Mouse (Mus musculus) embryonic facial prominence, embryonic 11.5 days (tissue): Measurements from ENCODE around the gene Gm826. TPM values are rescaled to one million over a fixed set of nuclear protein-coding genes. Genes with fewer than 3 reads are reported as not detected.

Source experiments
- ATAC-seq: fragments of 200-750 bp; cut with Nextera tagmentation; replicated peaks from 2 replicates; pipeline ENCODE4 v1.8.0; 2017; ENCODE audit warnings: low read depth; ENCODE audit not compliant: insufficient number of reproducible peaks, low FRiP score, low TSS enrichment
- DNase-seq: peaks from one replicate; pipeline ENCODE4 v3.0.0-alpha.2; 2015; ENCODE audit warnings: low spot score
- H3K27ac ChIP-seq: fragments of 300-500 bp; sonication (generic); replicated peaks from 2 replicates; pipeline ENCODE4 v1.5.1; 2014; ENCODE audit warnings: mild to moderate bottlenecking, low read depth, low read length, control low read depth
- H3K27me3 ChIP-seq: fragments of 300-500 bp; sonication (generic); 2 replicates; pipeline ENCODE4 v1.6.1; 2014; ENCODE audit warnings: mild to moderate bottlenecking, low read length, moderate library complexity, mixed read lengths; ENCODE audit not compliant: control insufficient read depth, insufficient read depth
- H3K36me3 ChIP-seq: fragments of 300-500 bp; sonication (generic); replicated peaks from 2 replicates; pipeline ENCODE4 v1.6.1; 2014; ENCODE audit warnings: low read depth, mild to moderate bottlenecking, low read length, moderate library complexity, mixed read lengths; ENCODE audit not compliant: control insufficient read depth, insufficient read depth
- H3K4me1 ChIP-seq: fragments of 300-500 bp; sonication (generic); 2 replicates; pipeline ENCODE4 v1.6.1; 2014; ENCODE audit warnings: low read length, mixed read lengths; ENCODE audit not compliant: control insufficient read depth, insufficient read depth
- H3K4me2 ChIP-seq: fragments of 300-500 bp; sonication (generic); 2 replicates; pipeline ENCODE4 v1.6.1; 2014; ENCODE audit warnings: low read depth, mild to moderate bottlenecking, control low read depth, low read length, moderate library complexity
- H3K4me3 ChIP-seq: fragments of 300-500 bp; sonication (generic); 2 replicates; pipeline ENCODE4 v1.5.1; 2014; ENCODE audit warnings: low read depth, low read length, control low read depth
- H3K9ac ChIP-seq: fragments of 300-500 bp; sonication (generic); replicated peaks from 2 replicates; pipeline ENCODE4 v1.6.1; 2014; ENCODE audit warnings: mild to moderate bottlenecking, control low read depth, low read length
- H3K9me3 ChIP-seq: fragments of 300-500 bp; sonication (generic); replicated peaks from 2 replicates; pipeline ENCODE4 v1.6.1; 2016; ENCODE audit warnings: mild to moderate bottlenecking, low read length, inconsistent platforms, mixed read lengths; ENCODE audit not compliant: control insufficient read depth
- WGBS: fragments of 180-500 bp; shearing (Covaris S2); extraction: QIAGEN DNeasy Blood & Tissue Kit; methylation state at CpG from one replicate; pipeline ENCODE4 v1.1.7; 2014; 5-methylcytosine and 5-hydroxymethylcytosine counted together
- polyA plus RNA-seq: library from polyadenylated mRNA; unstranded; fragments of >200 nt; fragmentation: Nextera tagmentation; extraction: Ambion mirVana; gene quantifications from 2 replicates; pipeline ENCODE4 v1.2.1, GENCODE M21; 2014

Gm826 gene
- polyA plus RNA-seq, 1 experiment from 2014 or later, result not detected

GRCm38 (mm10) chr2:160303992-160304391 is 30.0 kb downstream of the Gm826 start:
- DNase-seq, result no peak
- Histone ChIP-seq H3K36me3 (no peaks in the 10 kb centered on the region), H3K9me3 (no peaks in the 10 kb centered on the region), H3K4me1 (no peaks in the 10 kb centered on the region), H3K4me3 (no peak overlapping the region), H3K9ac (no peak overlapping the region), H3K4me2 (no peak overlapping the region), H3K27me3 (no peaks in the 10 kb centered on the region), H3K27ac (no peak overlapping the region)
- ATAC-seq, result no peak
- 79% methylated on average over 2 of the region's 2 CpGs for WGBS

DNA sequence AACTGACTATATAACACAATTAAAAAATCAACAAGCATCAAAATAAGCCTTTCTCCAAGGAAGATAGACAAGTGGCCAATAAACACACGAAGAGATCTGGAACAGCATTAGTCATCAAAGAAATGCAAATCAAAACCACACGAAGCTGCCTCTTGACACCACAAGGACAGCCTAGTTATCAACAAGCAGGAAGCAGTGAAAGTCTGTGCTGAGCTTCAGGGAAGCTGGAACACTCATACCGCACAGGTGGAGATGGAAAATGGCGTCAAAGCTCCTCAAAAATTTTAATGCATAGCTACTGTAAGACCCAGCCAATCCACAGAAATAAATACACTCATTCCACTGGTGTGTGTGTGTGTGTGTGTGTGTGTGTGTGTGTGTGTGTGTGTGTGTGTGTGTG is 31.9 kb downstream of the Gm826 start:
- 62% methylated on average over 4 of the region's 4 CpGs for WGBS
- no peaks in the 10 kb centered on the region for H3K27me3 ChIP-seq

GRCm38 (mm10) chr2:160298586-160298985 is 35.4 kb downstream of the Gm826 start:
- Histone ChIP-seq H3K4me3 (no peak overlapping the region), H3K4me1 (no peaks in the 10 kb centered on the region), H3K4me2 (no peak overlapping the region), H3K9me3 (no peaks in the 10 kb centered on the region), H3K36me3 (no peaks in the 10 kb centered on the region), H3K27ac (no peak overlapping the region), H3K9ac (no peak overlapping the region), H3K27me3 (no peaks in the 10 kb centered on the region)
- no peak for ATAC-seq
- DNase-seq, result no peak

More for the DNA sequence above, 31.9 kb downstream of the Gm826 start:
- DNase-seq (no peak), ATAC-seq (no peak)
- no peaks in the 10 kb centered on the region for H3K4me1 ChIP-seq
- no peak overlapping the region for H3K4me3 ChIP-seq
- H3K27ac ChIP-seq, result no peak overlapping the region
- H3K4me2 ChIP-seq, result no peak overlapping the region
- no peaks in the 10 kb centered on the region for H3K36me3 ChIP-seq
- H3K9me3 ChIP-seq, result no peaks in the 10 kb centered on the region
- no peak overlapping the region for H3K9ac ChIP-seq

DNA sequence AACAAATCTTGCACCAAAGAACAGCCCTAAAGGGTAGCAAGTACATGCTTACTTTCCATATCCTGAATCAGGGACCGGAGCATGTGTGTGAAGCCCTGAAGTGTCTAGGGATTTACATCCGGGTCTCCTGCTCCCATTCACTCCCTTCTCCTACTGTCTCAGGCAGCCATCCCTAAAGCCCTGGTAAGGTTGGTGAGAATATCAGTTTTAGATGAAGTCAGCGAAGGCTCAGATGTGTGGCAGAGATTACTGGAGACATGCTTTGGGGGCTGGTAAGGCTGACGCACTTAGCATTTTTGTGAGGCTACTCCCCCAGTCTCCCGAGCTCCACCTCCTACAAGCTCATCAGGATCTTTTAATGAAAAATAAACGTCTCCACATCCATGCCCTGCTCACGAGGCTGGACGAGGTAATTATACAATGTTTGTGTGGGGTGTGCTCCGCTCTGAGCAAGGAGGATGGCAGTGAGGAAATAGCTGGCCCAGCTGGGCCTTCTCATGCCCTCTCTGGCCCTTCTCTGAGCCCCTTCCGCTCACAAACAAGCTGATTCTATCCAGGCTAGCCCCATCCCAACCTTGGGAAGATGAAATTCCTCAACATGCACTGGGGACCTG is 45.3 kb downstream of the Gm826 start:
- H3K4me2 ChIP-seq, result no peak overlapping the region
- H3K36me3 ChIP-seq, result no peaks in the 10 kb centered on the region
- H3K4me3 ChIP-seq, result no peak overlapping the region
- H3K9ac ChIP-seq, result no peak overlapping the region
- H3K9me3 ChIP-seq, result no peaks in the 10 kb centered on the region
- H3K27ac ChIP-seq, result no peak overlapping the region
- H3K27me3 ChIP-seq, result no peaks in the 10 kb centered on the region
- ATAC-seq (no peak), DNase-seq (no peak)
- no peaks in the 10 kb centered on the region for H3K4me1 ChIP-seq
- 69% methylated on average over 10 of the region's 10 CpGs for WGBS

GRCm38 (mm10) chr2:160275959-160276657 is 57.9 kb downstream of the Gm826 start:
- no peaks in the 10 kb centered on the region for H3K9me3 ChIP-seq
- no peak overlapping the region for H3K9ac ChIP-seq
- ATAC-seq (no peak), DNase-seq (no peak)
- no peak overlapping the region for H3K27ac ChIP-seq
- no peaks in the 10 kb centered on the region for H3K27me3 ChIP-seq
- H3K4me3 ChIP-seq, result no peak overlapping the region
- 86% methylated on average over 5 of the region's 5 CpGs for WGBS
- no peaks in the 10 kb centered on the region for H3K4me1 ChIP-seq
- H3K36me3 ChIP-seq, result no peaks in the 10 kb centered on the region
- no peak overlapping the region for H3K4me2 ChIP-seq

- ATAC-seq, result no peak
- DNase-seq, result no peak
- Histone ChIP-seq H3K9ac (no peak overlapping the region), H3K27ac (no peak overlapping the region), H3K27me3 (no peaks in the 10 kb centered on the region), H3K4me2 (no peak overlapping the region), H3K9me3 (no peaks in the 10 kb centered on the region), H3K36me3 (no peaks in the 10 kb centered on the region), H3K4me3 (no peak overlapping the region), H3K4me1 (no peaks in the 10 kb centered on the region)
- WGBS, result 88% methylated on average over 11 of the region's 11 CpGs
Observed at GRCm38 (mm10) chr2:160267828-160268453, 66.0 kb downstream of the Gm826 start.

GRCm38 (mm10) chr2:160263861-160264260 is 70.1 kb downstream of the Gm826 start:
- 85% methylated on average over 8 of the region's 8 CpGs for WGBS
- H3K27me3 ChIP-seq, result no peaks in the 10 kb centered on the region
- no peak for ATAC-seq

GRCm38 (mm10) chr2:160261538-160261937 is 72.4 kb downstream of the Gm826 start:
- 88% methylated on average over 3 of the region's 3 CpGs for WGBS
- Histone ChIP-seq H3K27ac (no peak overlapping the region), H3K4me2 (no peak overlapping the region), H3K36me3 (no peaks in the 10 kb centered on the region), H3K9me3 (no peaks in the 10 kb centered on the region), H3K27me3 (no peaks in the 10 kb centered on the region), H3K4me3 (no peak overlapping the region), H3K9ac (no peak overlapping the region), H3K4me1 (no peaks in the 10 kb centered on the region)
- no peak for DNase-seq
- ATAC-seq, result no peak

More at GRCm38 (mm10) chr2:160263861-160264260, 70.1 kb downstream of the Gm826 start:
- H3K9ac ChIP-seq, result no peak overlapping the region
- H3K4me3 ChIP-seq, result no peak overlapping the region
- no peak for DNase-seq
- no peak overlapping the region for H3K4me2 ChIP-seq
- no peaks in the 10 kb centered on the region for H3K9me3 ChIP-seq
- no peak overlapping the region for H3K27ac ChIP-seq
- H3K4me1 ChIP-seq, result no peaks in the 10 kb centered on the region
- H3K36me3 ChIP-seq, result no peaks in the 10 kb centered on the region
